Mouse (Mus musculus) megakaryocyte, embryonic 14.5 days (primary cell): ENCODE measurements around the gene Far1.

Experiments
- FLI1 ChIP-seq: IDR thresholded peaks from 2 replicates; pipeline ENCODE4 v1.6.1; 2012; ENCODE audit warnings: low read length, inconsistent platforms, mixed read lengths
- GATA1 ChIP-seq: IDR thresholded peaks from 3 replicates; pipeline ENCODE4 v1.6.1; 2012; ENCODE audit warnings: mixed read lengths, low read length, inconsistent platforms, borderline replicate concordance

DNA sequence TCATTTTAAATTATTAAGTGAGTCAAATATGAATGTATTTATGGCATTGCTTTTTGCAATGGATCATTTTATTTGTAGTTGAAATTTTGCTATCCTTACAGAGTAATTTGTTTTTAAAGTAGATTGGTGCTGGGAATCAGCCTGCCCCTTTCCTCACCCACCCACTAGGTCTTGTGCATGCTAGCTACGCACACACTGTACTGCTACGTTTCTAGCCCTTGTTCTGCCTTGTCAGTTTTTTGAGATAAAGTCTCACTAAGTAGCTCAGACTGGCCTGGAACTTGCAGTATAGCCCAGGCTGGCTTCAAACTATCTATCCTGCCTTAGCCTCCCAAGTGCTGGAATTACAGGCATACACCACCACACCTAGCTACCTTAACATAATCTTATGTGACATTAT, 38.9 kb downstream of the Far1 start:
- TF ChIP-seq GATA1 (no peak), FLI1 (no peak)
